ENCODE assay signal across 12 mouse cellular contexts in genomic region chr5:97184512-97184911, GRCm38 (mm10).
"Had no signal": no experiment of that assay in that cellular context is flagged by ENCODE, and none has a peak within 500 bp of the region (broad histone marks: within the 10 kb centered on the region; RNA-seq: fewer than 3 reads in every experiment).

No protein-coding gene starts in this region.

- DNase-seq: left cerebral cortex, postnatal 4 days; liver; liver, embryonic 13.5 days; liver, postnatal 0 days; lung, adult 18-20 months; lung, adult 2 months; lung, embryonic 14.5 days; lung, postnatal 10 days; lung, postnatal 14 days; lung, postnatal 36 days; lung, postnatal 4 days; midbrain, embryonic 14.5 days had no signal
